Mouse (Mus musculus): ENCODE results near the gene Ehf.

- TF ChIP-seq CTCF (IDR thresholded peaks at IDR 0.05; ENCODE audit: low read depth) (no peak), EP300 (IDR thresholded peaks at IDR 0.05; ENCODE audit: low read depth) (no peak)
These were observed 15.4 kb downstream of the Ehf start for GRCm38 (mm10) chr2:103287716-103288115.

Measured in heart, postnatal 0 days (tissue).